Mouse (Mus musculus): ENCODE measurements around the gene Sugct.

Gene Sugct

GRCm38 (mm10) chr13:17296460-17296859, 398.9 kb downstream of the Sugct start:
- no peak for DNase-seq (ENCODE audit: low spot score)

- DNase-seq (ENCODE audit: low spot score), result no peak
Observed at GRCm38 (mm10) chr13:17291057-17291456, 404.3 kb downstream of the Sugct start.

GRCm38 (mm10) chr13:17288377-17288776, 407.0 kb downstream of the Sugct start:
- DNase-seq (ENCODE audit: low spot score), result no peak

- no peak for DNase-seq (ENCODE audit: low spot score)
Observed at GRCm38 (mm10) chr13:17245936-17246335, 449.4 kb downstream of the Sugct start.

- DNase-seq (ENCODE audit: low spot score), result no peak
Observed at GRCm38 (mm10) chr13:17216524-17216923, 478.8 kb downstream of the Sugct start.

- DNase-seq (ENCODE audit: low spot score), result no peak
Observed at GRCm38 (mm10) chr13:17212681-17213080, 482.7 kb downstream of the Sugct start.

- no peak for DNase-seq (ENCODE audit: low spot score)
Observed at GRCm38 (mm10) chr13:17190180-17190762, 505.1 kb downstream of the Sugct start.

GRCm38 (mm10) chr13:17185253-17185652, 510.1 kb downstream of the Sugct start:
- DNase-seq (ENCODE audit: low spot score), result no peak

GRCm38 (mm10) chr13:17165917-17166316, 529.4 kb downstream of the Sugct start:
- no peak for DNase-seq (ENCODE audit: low spot score)

- DNase-seq (ENCODE audit: low spot score), result no peak
Observed at GRCm38 (mm10) chr13:17164721-17165120, 530.6 kb downstream of the Sugct start.

GRCm38 (mm10) chr13:17146441-17146992, 548.8 kb downstream of the Sugct start:
- DNase-seq (ENCODE audit: low spot score), result no peak

GRCm38 (mm10) chr13:17116073-17116472, 579.3 kb downstream of the Sugct start:
- DNase-seq (ENCODE audit: low spot score), result no peak

GRCm38 (mm10) chr13:17102372-17102771, 593.0 kb downstream of the Sugct start:
- no peak for DNase-seq (ENCODE audit: low spot score)

- DNase-seq (ENCODE audit: low spot score), result no peak
Observed at GRCm38 (mm10) chr13:17086547-17086946, 608.8 kb downstream of the Sugct start.

GRCm38 (mm10) chr13:17086146-17086545, 609.2 kb downstream of the Sugct start:
- DNase-seq (ENCODE audit: low spot score), result no peak

GRCm38 (mm10) chr13:17084946-17085852, 610.2 kb downstream of the Sugct start:
- no peak for DNase-seq (ENCODE audit: low spot score)

- DNase-seq (ENCODE audit: low spot score), result no peak
Observed at GRCm38 (mm10) chr13:17081618-17082017, 613.7 kb downstream of the Sugct start.

- DNase-seq (ENCODE audit: low spot score), result no peak
Observed at GRCm38 (mm10) chr13:17065552-17065951, 629.8 kb downstream of the Sugct start.

GRCm38 (mm10) chr13:17056650-17057049, 638.7 kb downstream of the Sugct start:
- DNase-seq (ENCODE audit: low spot score), result no peak

GRCm38 (mm10) chr13:17043426-17044224, 651.7 kb downstream of the Sugct start:
- DNase-seq (ENCODE audit: low spot score), result no peak

- DNase-seq (ENCODE audit: low spot score), result no peak
Observed at GRCm38 (mm10) chr13:17042332-17042731, 653.0 kb downstream of the Sugct start.

- no peak for DNase-seq (ENCODE audit: low spot score)
Observed at GRCm38 (mm10) chr13:17039727-17040126, 655.6 kb downstream of the Sugct start.
